Mouse (Mus musculus) liver, embryonic 15.5 days (tissue): ENCODE measurements around the gene Mamstr. TPM values are rescaled to one million over a fixed set of nuclear protein-coding genes. Genes with fewer than 3 reads are reported as not detected.

ENCODE experiments used
- ATAC-seq: fragments of 200-750 bp; cut with Nextera tagmentation; 2 replicates; pipeline ENCODE4 v1.8.0; 2017; ENCODE audit warnings: moderate number of reproducible peaks, mild to moderate bottlenecking, moderate library complexity; ENCODE audit not compliant: insufficient read depth
- H3K27ac ChIP-seq: fragments of 300-500 bp; sonication (generic); replicated peaks from 2 replicates; pipeline ENCODE4 v1.5.1; 2015; ENCODE audit warnings: mild to moderate bottlenecking, inconsistent platforms
- H3K27me3 ChIP-seq: fragments of 300-500 bp; sonication (generic); 2 replicates; pipeline ENCODE4 v1.6.1; 2015; ENCODE audit warnings: mild to moderate bottlenecking, inconsistent platforms
- H3K36me3 ChIP-seq: fragments of 300-500 bp; sonication (generic); replicated peaks from 2 replicates; pipeline ENCODE4 v1.6.1; 2015; ENCODE audit warnings: moderate library complexity, mild to moderate bottlenecking, inconsistent platforms
- H3K4me1 ChIP-seq: fragments of 300-500 bp; sonication (generic); replicated peaks from 2 replicates; pipeline ENCODE4 v1.6.1; 2015; ENCODE audit warnings: inconsistent platforms
- H3K4me2 ChIP-seq: fragments of 300-500 bp; sonication (generic); 2 replicates; pipeline ENCODE4 v1.6.1; 2015; ENCODE audit warnings: moderate library complexity, mild to moderate bottlenecking, inconsistent platforms
- H3K4me3 ChIP-seq: fragments of 300-500 bp; sonication (generic); replicated peaks from 2 replicates; pipeline ENCODE4 v1.5.1; 2015; ENCODE audit warnings: mild to moderate bottlenecking, inconsistent platforms
- H3K9ac ChIP-seq: fragments of 300-500 bp; sonication (generic); 2 replicates; pipeline ENCODE4 v1.6.1; 2015; ENCODE audit warnings: moderate library complexity, mild to moderate bottlenecking, inconsistent platforms
- H3K9me3 ChIP-seq: fragments of 300-500 bp; sonication (generic); replicated peaks from 2 replicates; pipeline ENCODE4 v1.6.1; 2016; ENCODE audit warnings: inconsistent platforms
- WGBS: fragments of 180-500 bp; shearing (Covaris S2); methylation state at CpG from one replicate; pipeline ENCODE4 v1.1.7; 2015; ENCODE audit warnings: mixed read lengths; ENCODE audit not compliant: insufficient replicate concordance; 5-methylcytosine and 5-hydroxymethylcytosine counted together
- polyA plus RNA-seq: library from polyadenylated mRNA; unstranded; fragments of >200 nt; fragmentation: Nextera tagmentation; extraction: Ambion mirVana; gene quantifications from 2 replicates; pipeline ENCODE4 v1.2.1, GENCODE M21; 2015

Gene Mamstr
- polyA plus RNA-seq, 1 experiment from 2014 or later = 1.2 TPM

GRCm38 (mm10) chr7:45683396-45684050 is 43.7 kb downstream of the Mamstr start, which contains the start of gene Ntn5:
Ntn5 (plus strand) TSS chr7:45684022.
- no peak within 1 kb of the TSS for H3K9ac ChIP-seq
- H3K4me3 ChIP-seq = no peak within 1 kb of the TSS
- peaks cover 13% of the 10 kb centered on the region for H3K4me1 ChIP-seq
- ATAC-seq = no peak
- H3K9me3 ChIP-seq = no peaks in the 10 kb centered on the region
- H3K36me3 ChIP-seq = no peaks in the 10 kb centered on the region
- no peak within 1 kb of the TSS for H3K4me2 ChIP-seq
- no peak within 1 kb of the TSS for H3K27ac ChIP-seq
- peaks cover 10% of the 10 kb centered on the region; the same call in 1 of the 2 replicates for H3K27me3 ChIP-seq
- WGBS = 60% methylated on average over 7 of the region's 7 CpGs

GRCm38 (mm10) chr7:45685811-45686210 is 46.0 kb downstream of the Mamstr start:
- Histone ChIP-seq H3K27ac (no peak overlapping the region), H3K4me2 (no peak overlapping the region), H3K9me3 (no peaks in the 10 kb centered on the region), H3K36me3 (no peaks in the 10 kb centered on the region), H3K4me1 (peaks cover 13% of the 10 kb centered on the region), H3K27me3 (peaks cover 19% of the 10 kb centered on the region; the same call in 1 of the 2 replicates), H3K9ac (no peak overlapping the region), H3K4me3 (no peak overlapping the region)
- no peak for ATAC-seq
- 56% methylated on average over 10 of the region's 10 CpGs for WGBS

- Histone ChIP-seq H3K9ac (no peak overlapping the region), H3K27ac (no peak overlapping the region), H3K4me2 (no peak overlapping the region), H3K36me3 (no peaks in the 10 kb centered on the region), H3K4me3 (no peak overlapping the region), H3K27me3 (peaks cover 20% of the 10 kb centered on the region; the same call in 1 of the 2 replicates), H3K9me3 (no peaks in the 10 kb centered on the region), H3K4me1 (peaks cover 9% of the 10 kb centered on the region)
- 56% methylated on average over 3 of the region's 3 CpGs for WGBS
- no peak for ATAC-seq
These were observed 47.1 kb downstream of the Mamstr start for GRCm38 (mm10) chr7:45686841-45687240.

GRCm38 (mm10) chr7:45689099-45689498 is 49.3 kb downstream of the Mamstr start:
- no peak overlapping the region for H3K27ac ChIP-seq
- H3K27me3 ChIP-seq = peaks cover 15% of the 10 kb centered on the region; the same call in 1 of the 2 replicates
- H3K4me1 ChIP-seq = no peaks in the 10 kb centered on the region
- no peaks in the 10 kb centered on the region for H3K36me3 ChIP-seq
- H3K9me3 ChIP-seq = no peaks in the 10 kb centered on the region
- no peak overlapping the region for H3K4me3 ChIP-seq
- ATAC-seq = no peak
- WGBS = 50% methylated on average over 6 of the region's 6 CpGs
- H3K4me2 ChIP-seq = no peak overlapping the region
- H3K9ac ChIP-seq = no peak overlapping the region

GRCm38 (mm10) chr7:45689800-45690199 is 50.0 kb downstream of the Mamstr start:
- 36% methylated on average over 11 of the region's 11 CpGs for WGBS
- Histone ChIP-seq H3K9me3 (no peaks in the 10 kb centered on the region), H3K4me2 (no peak overlapping the region), H3K36me3 (no peaks in the 10 kb centered on the region), H3K27me3 (peaks cover 10% of the 10 kb centered on the region; the same call in 1 of the 2 replicates), H3K27ac (no peak overlapping the region), H3K9ac (no peak overlapping the region), H3K4me1 (no peaks in the 10 kb centered on the region), H3K4me3 (no peak overlapping the region)
- no peak for ATAC-seq

GRCm38 (mm10) chr7:45692364-45692763 is 52.6 kb downstream of the Mamstr start:
- peak; percentile 51 for ATAC-seq
- 55% methylated on average over 2 of the region's 2 CpGs for WGBS
- Histone ChIP-seq H3K4me2 (no peak overlapping the region), H3K4me3 (no peak overlapping the region), H3K4me1 (no peaks in the 10 kb centered on the region), H3K9ac (no peak overlapping the region), H3K9me3 (no peaks in the 10 kb centered on the region), H3K27me3 (peaks cover 10% of the 10 kb centered on the region; the same call in 1 of the 2 replicates), H3K36me3 (no peaks in the 10 kb centered on the region), H3K27ac (no peak overlapping the region)

- Histone ChIP-seq H3K27ac (no peak within 1 kb of the TSS), H3K27me3 (peaks cover 21% of the 10 kb centered on the region), H3K4me2 (no peak within 1 kb of the TSS), H3K4me1 (no peaks in the 10 kb centered on the region), H3K4me3 (no peak within 1 kb of the TSS), H3K9me3 (no peaks in the 10 kb centered on the region), H3K36me3 (no peaks in the 10 kb centered on the region), H3K9ac (no peak within 1 kb of the TSS)
- ATAC-seq = no peak
- WGBS = 87% methylated on average over 50 of the region's 50 CpGs
These were observed 54.3 kb downstream of the Mamstr start, which contains the start of gene Sec1 for GRCm38 (mm10) chr7:45693921-45694591. Sec1 (minus strand) TSS chr7:45694402.

- ATAC-seq = no peak
- peaks cover 4% of the 10 kb centered on the region; the same call in 1 of the 2 replicates for H3K4me1 ChIP-seq
- no peaks in the 10 kb centered on the region for H3K36me3 ChIP-seq
- no peaks in the 10 kb centered on the region for H3K9me3 ChIP-seq
- no peak overlapping the region for H3K9ac ChIP-seq
- WGBS = 25% methylated on average over 6 of the region's 6 CpGs
- no peak overlapping the region for H3K27ac ChIP-seq
- H3K4me3 ChIP-seq = no peak overlapping the region
- H3K4me2 ChIP-seq = no peak overlapping the region
- peaks cover 29% of the 10 kb centered on the region for H3K27me3 ChIP-seq
These were observed 55.3 kb downstream of the Mamstr start for GRCm38 (mm10) chr7:45695098-45695497.

Other genes with a start within 250 kb of the Mamstr start
- gene Snrnp70, start 244.2 kb upstream of the Mamstr start, polyA plus RNA-seq = 77.8 and 86.3 TPM in 2 replicates
- not detected in 2 replicates for gene Kcna7, start 234.3 kb upstream of the Mamstr start, polyA plus RNA-seq
- 0.22 and 0.24 TPM in 2 replicates for gene Ntf5, start 226.3 kb upstream of the Mamstr start, polyA plus RNA-seq
- not detected in 2 replicates for gene Lhb, start 219.2 kb upstream of the Mamstr start, polyA plus RNA-seq
- gene Gys1, start 205.1 kb upstream of the Mamstr start, polyA plus RNA-seq = 6.8 and 7.7 TPM in 2 replicates
- gene Ruvbl2, start 201.9 kb upstream of the Mamstr start, polyA plus RNA-seq = 67.1 and 74.2 TPM in 2 replicates
- gene Ftl1, start 180.1 kb upstream of the Mamstr start, polyA plus RNA-seq = 6,104 and 6,562 TPM in 2 replicates
- 70.3 and 71.4 TPM in 2 replicates for gene Bax, start 173.1 kb upstream of the Mamstr start, polyA plus RNA-seq
- gene Tulp2, start 158.1 kb upstream of the Mamstr start, polyA plus RNA-seq = 0.58 and 0.62 TPM in 2 replicates
- gene Gm45808, start 153.2 kb upstream of the Mamstr start, polyA plus RNA-seq = not detected in 2 replicates
- 2.4 and 2.5 TPM in 2 replicates for gene Dhdh, start 151.2 kb upstream of the Mamstr start, polyA plus RNA-seq
- 118 and 131 TPM in 2 replicates for gene Nucb1, start 129.6 kb upstream of the Mamstr start, polyA plus RNA-seq
- gene Ppp1r15a, start 113.7 kb upstream of the Mamstr start, polyA plus RNA-seq = 280 and 325 TPM in 2 replicates
- 0.66 and 0.75 TPM in 2 replicates for gene Plekha4, start 113.6 kb upstream of the Mamstr start, polyA plus RNA-seq
- gene Hsd17b14, start 85.1 kb upstream of the Mamstr start, polyA plus RNA-seq = 1.9 and 2.2 TPM in 2 replicates
- 46.3 and 48.5 TPM in 2 replicates for gene Bcat2, start 69.8 kb upstream of the Mamstr start, polyA plus RNA-seq
- not detected in 2 replicates for gene Fgf21, start 24.5 kb upstream of the Mamstr start, polyA plus RNA-seq
- not detected in 2 replicates for gene Fut1, start 22.7 kb upstream of the Mamstr start, polyA plus RNA-seq
- 0.06 and 0.10 TPM in 2 replicates for gene Izumo1, start 18.2 kb upstream of the Mamstr start, polyA plus RNA-seq
- gene Rasip1, start 12.5 kb upstream of the Mamstr start, polyA plus RNA-seq = 2.8 and 3.8 TPM in 2 replicates
- 0.06 TPM in 1 of 2 replicates, not detected in the other for gene Fut2, start 26.4 kb downstream of the Mamstr start, polyA plus RNA-seq
- not detected in 2 replicates for gene Ntn5, start 44.0 kb downstream of the Mamstr start, polyA plus RNA-seq
- gene Sec1, start 54.4 kb downstream of the Mamstr start, polyA plus RNA-seq = 0.05 and 0.06 TPM in 2 replicates
- 0.26 and 0.44 TPM in 2 replicates for gene Car11, start 59.9 kb downstream of the Mamstr start, polyA plus RNA-seq
- gene Dbp, start 65.1 kb downstream of the Mamstr start, polyA plus RNA-seq = 0.46 and 0.85 TPM in 2 replicates
- gene Rpl18, start 75.5 kb downstream of the Mamstr start, polyA plus RNA-seq = 533 and 542 TPM in 2 replicates
- 10.4 and 13.3 TPM in 2 replicates for gene Sphk2, start 78.0 kb downstream of the Mamstr start, polyA plus RNA-seq
- 0.30 and 0.33 TPM in 2 replicates for gene Fam83e, start 81.2 kb downstream of the Mamstr start, polyA plus RNA-seq
- gene Spaca4, start 85.8 kb downstream of the Mamstr start, polyA plus RNA-seq = not detected in 2 replicates
- not detected in 2 replicates for gene Lmtk3, start 143.8 kb downstream of the Mamstr start, polyA plus RNA-seq
- 0.07 and 0.22 TPM in 2 replicates for gene Sult2b1, start 144.7 kb downstream of the Mamstr start, polyA plus RNA-seq
- 30.4 and 30.9 TPM in 2 replicates for gene Cyth2, start 174.6 kb downstream of the Mamstr start, polyA plus RNA-seq
- 0.06 and 0.12 TPM in 2 replicates for gene Kcnj14, start 184.8 kb downstream of the Mamstr start, polyA plus RNA-seq
- gene Grwd1, start 191.0 kb downstream of the Mamstr start, polyA plus RNA-seq = 24.7 and 25.3 TPM in 2 replicates
- 27.6 TPM in 2 replicates for gene Kdelr1, start 232.8 kb downstream of the Mamstr start, polyA plus RNA-seq
- gene Grin2d, start 238.4 kb downstream of the Mamstr start, polyA plus RNA-seq = 0.05 TPM in 2 replicates